Mouse (Mus musculus): Measurements from ENCODE around the gene Kcnj8.

The Kcnj8 gene

GRCm38 (mm10) chr6:142571055-142571618, at the start of gene Kcnj8:
Gene Kcnj8 (minus strand): TSS chr6:142571614.
- DNase-seq = peak; percentile 99

GRCm38 (mm10) chr6:142616659-142617058, 45.2 kb upstream of the Kcnj8 start:
- DNase-seq = peak; percentile 93

GRCm38 (mm10) chr6:142614324-142614723, 42.9 kb upstream of the Kcnj8 start:
- peak; percentile 97 for DNase-seq

GRCm38 (mm10) chr6:142612366-142612765, 41.0 kb upstream of the Kcnj8 start:
- peak; percentile 92 for DNase-seq

GRCm38 (mm10) chr6:142609401-142610373, 38.3 kb upstream of the Kcnj8 start:
- DNase-seq = peak; percentile 94

GRCm38 (mm10) chr6:142607080-142607479, 35.7 kb upstream of the Kcnj8 start:
- peak; percentile 53 for DNase-seq

GRCm38 (mm10) chr6:142602772-142603171, 31.4 kb upstream of the Kcnj8 start:
- DNase-seq = peak; percentile 74

GRCm38 (mm10) chr6:142578831-142579230, 7.4 kb upstream of the Kcnj8 start:
- DNase-seq = peak; percentile 41

- DNase-seq = peak; percentile 92
Observed at GRCm38 (mm10) chr6:142577801-142578200, 6.4 kb upstream of the Kcnj8 start.

- DNase-seq = peak; percentile 89
Observed at GRCm38 (mm10) chr6:142572876-142573275, 1.5 kb upstream of the Kcnj8 start.

- DNase-seq = peak; percentile 91
Observed at GRCm38 (mm10) chr6:142571629-142572360, 381 bp upstream of the Kcnj8 start.

- DNase-seq = peak; percentile 92
Observed at GRCm38 (mm10) chr6:142570046-142570770, 1.2 kb downstream of the Kcnj8 start.

- peak; percentile 85 for DNase-seq
Observed at GRCm38 (mm10) chr6:142568713-142569357, 2.6 kb downstream of the Kcnj8 start.

- DNase-seq = peak; percentile 83
Observed at GRCm38 (mm10) chr6:142567452-142567851, 4.0 kb downstream of the Kcnj8 start.

- no peak for DNase-seq
Observed at GRCm38 (mm10) chr6:142564746-142565145, 6.7 kb downstream of the Kcnj8 start.

- no peak for DNase-seq
Observed at GRCm38 (mm10) chr6:142561151-142561550, 10.3 kb downstream of the Kcnj8 start.

- DNase-seq = peak; percentile 93
Observed at GRCm38 (mm10) chr6:142558772-142559679, 12.4 kb downstream of the Kcnj8 start.

- DNase-seq = no peak
Observed at GRCm38 (mm10) chr6:142558076-142558475, 13.3 kb downstream of the Kcnj8 start.

- DNase-seq = no peak
Observed at GRCm38 (mm10) chr6:142555988-142556387, 15.4 kb downstream of the Kcnj8 start.

GRCm38 (mm10) chr6:142551482-142551881, 19.9 kb downstream of the Kcnj8 start:
- DNase-seq = peak; percentile 96

- no peak for DNase-seq
Observed at GRCm38 (mm10) chr6:142550871-142551270, 20.5 kb downstream of the Kcnj8 start.

All from heart, adult 11 months (tissue).